Mouse (Mus musculus) intestine, embryonic 14.5 days (tissue): ENCODE measurements around the gene Tmem178b. TPM values are rescaled to one million over a fixed set of nuclear protein-coding genes. Genes with fewer than 3 reads are reported as not detected.

Source experiments
- ATAC-seq: fragments of 200-750 bp; cut with Nextera tagmentation; replicated peaks from 2 replicates; pipeline ENCODE4 v1.8.0; 2017; ENCODE audit warnings: low read depth, moderate number of reproducible peaks, moderate TSS enrichment, moderate library complexity; ENCODE audit not compliant: low FRiP score, low TSS enrichment
- DNase-seq: peaks from one replicate; pipeline ENCODE4 v3.0.0-alpha.2; 2018; ENCODE audit warnings: low spot score
- H3K27ac ChIP-seq: fragments of 300-500 bp; sonication (generic); 2 replicates; pipeline ENCODE4 v1.5.1; 2014; ENCODE audit warnings: low read depth, mild to moderate bottlenecking, control low read depth
- H3K27me3 ChIP-seq: fragments of 300-500 bp; sonication (generic); replicated peaks from 2 replicates; pipeline ENCODE4 v1.6.1; 2014; ENCODE audit warnings: low read length, control low read depth; ENCODE audit not compliant: control insufficient read depth, insufficient read depth
- H3K36me3 ChIP-seq: fragments of 300-500 bp; sonication (generic); 2 replicates; pipeline ENCODE4 v1.6.1; 2014; ENCODE audit warnings: low read length, control low read depth; ENCODE audit not compliant: control insufficient read depth, insufficient read depth
- H3K4me1 ChIP-seq: fragments of 300-500 bp; sonication (generic); replicated peaks from 2 replicates; pipeline ENCODE4 v1.6.1; 2014; ENCODE audit warnings: low read length, control low read depth, mixed read lengths; ENCODE audit not compliant: control insufficient read depth, insufficient read depth
- H3K4me2 ChIP-seq: fragments of 300-500 bp; sonication (generic); 2 replicates; pipeline ENCODE4 v1.6.1; 2014; ENCODE audit warnings: low read length
- H3K4me3 ChIP-seq: fragments of 300-500 bp; sonication (generic); 2 replicates; pipeline ENCODE4 v1.5.1; 2014; ENCODE audit warnings: low read depth, low read length, control low read depth, mixed read lengths
- H3K9ac ChIP-seq: fragments of 300-500 bp; sonication (generic); 2 replicates; pipeline ENCODE4 v1.6.1; 2014; ENCODE audit warnings: mild to moderate bottlenecking, low read length
- H3K9me3 ChIP-seq: fragments of 300-500 bp; sonication (generic); 2 replicates; pipeline ENCODE4 v1.6.1; 2016; ENCODE audit warnings: low read length, control low read depth; ENCODE audit not compliant: control insufficient read depth
- WGBS: fragments of 180-500 bp; shearing (Covaris S2); extraction: QIAGEN DNeasy Blood & Tissue Kit; methylation state at CpG from one replicate; pipeline ENCODE4 v1.1.7; 2014; 5-methylcytosine and 5-hydroxymethylcytosine counted together
- polyA plus RNA-seq: library from polyadenylated mRNA; unstranded; fragments of >200 nt; fragmentation: Nextera tagmentation; extraction: Ambion mirVana; gene quantifications from 2 replicates; pipeline ENCODE4 v1.2.1, GENCODE M21; 2014

The Tmem178b gene
- polyA plus RNA-seq, 1 experiment from 2014 or later, result 1.5 TPM

DNA sequence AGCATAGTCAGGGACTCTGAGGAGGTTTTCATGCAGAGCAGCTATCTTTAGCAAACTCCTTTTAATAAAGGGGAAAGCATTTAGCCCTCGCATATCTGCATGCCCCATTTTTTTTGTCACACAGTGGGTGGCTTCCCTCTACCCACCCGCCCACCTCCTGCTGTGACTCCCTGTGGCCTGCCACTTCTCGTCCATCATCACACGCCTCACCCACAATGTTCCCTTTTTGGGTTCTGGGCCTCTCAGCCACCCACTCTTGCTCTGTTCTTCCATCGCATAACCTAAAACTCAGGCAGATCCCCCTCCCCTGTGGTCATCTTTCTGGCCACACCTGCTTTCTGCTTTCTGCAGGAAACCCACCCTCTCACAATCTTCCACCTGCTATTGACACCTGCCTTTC lies 288.3 kb downstream of the Tmem178b start:
- H3K27me3 ChIP-seq, result no peaks in the 10 kb centered on the region
- no peak overlapping the region for H3K9ac ChIP-seq
- H3K36me3 ChIP-seq, result no peaks in the 10 kb centered on the region
- no peaks in the 10 kb centered on the region for H3K9me3 ChIP-seq
- H3K4me1 ChIP-seq, result no peaks in the 10 kb centered on the region
- DNase-seq (no peak), ATAC-seq (no peak)
- no peak overlapping the region for H3K4me2 ChIP-seq
- 82% methylated on average over 5 of the region's 5 CpGs for WGBS
- H3K4me3 ChIP-seq, result no peak overlapping the region
- H3K27ac ChIP-seq, result no peak overlapping the region

DNA sequence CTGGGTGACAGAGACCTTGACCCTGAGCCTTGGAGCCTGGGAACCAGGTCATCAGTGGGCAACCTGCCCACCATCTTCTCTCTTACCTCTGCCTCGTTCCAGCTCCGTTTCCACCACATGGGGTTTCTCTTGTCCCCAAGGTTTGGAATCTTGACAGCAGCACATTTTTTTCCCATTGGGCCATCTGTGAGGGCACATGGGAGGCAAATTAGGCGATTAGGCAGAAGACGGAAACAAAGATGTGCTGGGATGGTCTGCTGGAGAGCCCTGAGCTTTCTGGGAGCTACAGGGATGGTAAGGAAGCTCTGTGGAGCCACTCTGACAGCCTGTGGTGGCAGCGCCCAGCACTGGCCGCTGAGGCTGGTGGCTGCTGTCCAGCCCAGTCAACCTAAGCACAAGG lies 300.5 kb downstream of the Tmem178b start:
- Histone ChIP-seq H3K9me3 (no peaks in the 10 kb centered on the region), H3K36me3 (no peaks in the 10 kb centered on the region), H3K27me3 (no peaks in the 10 kb centered on the region), H3K4me3 (no peak overlapping the region), H3K9ac (no peak overlapping the region), H3K27ac (no peak overlapping the region), H3K4me2 (no peak overlapping the region), H3K4me1 (no peaks in the 10 kb centered on the region)
- ATAC-seq, result no peak
- 71% methylated on average over 6 of the region's 6 CpGs for whole genome bisulfite sequencing
- no peak for DNase-seq

DNA sequence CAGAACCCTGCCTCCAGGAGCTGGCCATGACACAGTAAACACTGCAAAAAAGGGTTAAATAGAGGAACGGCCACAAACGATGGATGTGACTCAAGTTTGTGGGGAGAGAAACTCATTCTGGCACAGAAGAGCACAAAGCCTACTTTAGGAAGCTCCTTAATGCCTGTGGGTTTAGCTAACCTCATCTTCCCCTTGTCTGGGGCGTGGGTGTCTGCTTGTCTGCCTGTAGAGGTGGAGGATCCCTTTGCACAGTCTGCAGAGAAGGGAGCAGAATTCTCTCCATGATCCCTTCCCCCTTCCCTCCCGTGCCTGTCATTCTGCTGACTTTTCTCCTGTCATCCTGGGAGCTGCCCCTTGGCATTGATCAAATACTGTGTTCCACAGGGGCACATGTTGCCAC lies 304.8 kb downstream of the Tmem178b start:
- Histone ChIP-seq H3K36me3 (no peaks in the 10 kb centered on the region), H3K9me3 (no peaks in the 10 kb centered on the region), H3K9ac (no peak overlapping the region), H3K4me2 (no peak overlapping the region), H3K4me3 (no peak overlapping the region), H3K27me3 (no peaks in the 10 kb centered on the region), H3K4me1 (no peaks in the 10 kb centered on the region), H3K27ac (no peak overlapping the region)
- ATAC-seq (no peak), DNase-seq (no peak)
- WGBS, result 54% methylated on average over 4 of the region's 4 CpGs

DNA sequence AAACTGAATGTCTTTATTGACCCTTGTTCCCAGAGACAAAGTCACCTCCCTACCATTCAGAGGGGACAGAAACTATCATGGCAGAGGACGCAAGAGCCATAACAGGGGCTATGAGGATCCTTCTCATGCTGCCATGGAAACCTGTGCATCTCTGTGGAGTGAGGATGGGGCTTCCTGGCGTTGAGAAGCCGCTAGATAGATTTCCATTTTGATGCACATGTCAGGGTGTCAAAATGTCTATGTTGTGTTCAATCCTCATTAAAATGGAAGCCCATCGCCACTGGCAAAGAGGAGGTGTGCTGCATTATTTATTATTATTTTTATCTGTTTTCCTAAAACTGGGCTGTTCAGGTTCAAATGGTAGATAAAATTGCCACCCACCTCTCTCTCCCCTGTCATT lies 307.5 kb downstream of the Tmem178b start:
- Histone ChIP-seq H3K9ac (no peak overlapping the region), H3K36me3 (no peaks in the 10 kb centered on the region), H3K27ac (no peak overlapping the region), H3K4me1 (no peaks in the 10 kb centered on the region), H3K4me2 (no peak overlapping the region), H3K9me3 (no peaks in the 10 kb centered on the region), H3K27me3 (no peaks in the 10 kb centered on the region), H3K4me3 (no peak overlapping the region)
- DNase-seq (no peak), ATAC-seq (no peak)
- 87% methylated on average over 4 of the region's 4 CpGs for WGBS

DNA sequence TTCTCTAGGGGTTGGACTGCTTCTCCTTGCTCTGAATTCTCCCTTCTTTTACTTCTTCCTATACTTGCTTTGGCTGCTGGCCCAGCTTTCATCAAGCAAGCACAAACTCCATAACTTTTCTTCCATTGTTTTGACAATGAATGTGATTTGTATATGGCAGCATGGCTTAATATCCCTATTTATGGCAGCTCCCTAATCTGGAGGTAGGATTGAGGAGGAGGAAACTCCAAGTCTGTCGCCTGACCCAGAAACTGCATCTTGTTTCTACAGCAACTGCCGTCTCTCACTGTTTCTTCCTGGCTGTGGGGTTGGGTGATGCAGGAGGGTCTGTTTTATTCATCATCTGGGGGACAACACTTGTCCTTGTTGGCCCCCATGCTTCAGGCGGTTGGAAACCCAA lies 327.6 kb downstream of the Tmem178b start:
- H3K9me3 ChIP-seq, result no peaks in the 10 kb centered on the region
- no peak overlapping the region for H3K4me2 ChIP-seq
- no peaks in the 10 kb centered on the region for H3K27me3 ChIP-seq
- H3K4me1 ChIP-seq, result no peaks in the 10 kb centered on the region
- no peaks in the 10 kb centered on the region for H3K36me3 ChIP-seq
- no peak overlapping the region for H3K9ac ChIP-seq
- WGBS, result 42% methylated on average over 3 of the region's 3 CpGs
- no peak for DNase-seq
- ATAC-seq, result no peak
- no peak overlapping the region for H3K4me3 ChIP-seq
- H3K27ac ChIP-seq, result no peak overlapping the region

DNA sequence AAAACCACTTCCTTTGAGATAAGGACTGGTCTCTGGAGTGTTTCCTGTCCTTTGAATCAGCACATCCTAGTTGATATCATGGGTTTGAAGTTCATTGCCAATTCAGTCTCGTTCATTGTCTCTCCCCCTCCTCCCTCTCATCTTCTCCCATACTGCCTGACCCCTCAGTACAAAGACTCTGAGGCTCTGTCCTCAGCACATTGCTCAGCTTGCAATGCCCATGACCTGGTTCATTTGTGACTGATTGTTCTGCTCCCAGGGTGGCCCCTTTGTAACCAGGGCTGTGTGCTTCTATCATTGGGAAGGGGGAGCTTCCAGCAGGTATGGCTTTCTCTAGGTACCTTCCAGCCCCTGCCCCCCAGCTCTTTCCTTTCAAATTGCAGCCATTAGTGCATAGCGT lies 329.5 kb downstream of the Tmem178b start:
- Histone ChIP-seq H3K4me1 (no peaks in the 10 kb centered on the region), H3K9me3 (no peaks in the 10 kb centered on the region), H3K9ac (no peak overlapping the region), H3K27ac (no peak overlapping the region), H3K4me2 (no peak overlapping the region), H3K4me3 (no peak overlapping the region), H3K36me3 (no peaks in the 10 kb centered on the region), H3K27me3 (no peaks in the 10 kb centered on the region)
- ATAC-seq (no peak), DNase-seq (no peak)
- 81% methylated on average over 2 of the region's 2 CpGs for WGBS

DNA sequence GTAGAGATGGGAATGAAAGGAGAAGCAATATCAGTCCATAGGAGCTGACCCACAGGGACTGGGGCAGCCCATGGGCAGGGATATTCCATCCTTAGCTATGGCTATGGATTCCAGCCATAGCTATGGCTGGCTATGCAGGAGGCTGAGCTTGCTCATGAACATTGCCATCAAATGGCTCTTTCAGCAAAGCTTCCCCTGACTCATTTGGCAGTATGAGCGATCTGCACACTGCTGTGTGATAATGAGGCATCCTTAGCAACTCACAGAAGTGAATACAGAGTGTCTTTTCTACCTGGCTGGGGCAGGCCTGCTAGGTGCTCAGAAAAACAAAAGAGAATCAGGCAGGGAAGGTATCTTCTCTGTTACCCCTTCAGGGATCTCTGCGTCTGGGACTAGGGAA lies 332.3 kb downstream of the Tmem178b start:
- no peaks in the 10 kb centered on the region for H3K9me3 ChIP-seq
- DNase-seq (no peak), ATAC-seq (no peak)
- H3K36me3 ChIP-seq, result no peaks in the 10 kb centered on the region
- H3K4me2 ChIP-seq, result no peak overlapping the region
- H3K4me1 ChIP-seq, result no peaks in the 10 kb centered on the region
- H3K9ac ChIP-seq, result no peak overlapping the region
- WGBS, result 74% methylated on average over 2 of the region's 2 CpGs
- no peak overlapping the region for H3K4me3 ChIP-seq
- H3K27me3 ChIP-seq, result no peaks in the 10 kb centered on the region
- no peak overlapping the region for H3K27ac ChIP-seq

DNA sequence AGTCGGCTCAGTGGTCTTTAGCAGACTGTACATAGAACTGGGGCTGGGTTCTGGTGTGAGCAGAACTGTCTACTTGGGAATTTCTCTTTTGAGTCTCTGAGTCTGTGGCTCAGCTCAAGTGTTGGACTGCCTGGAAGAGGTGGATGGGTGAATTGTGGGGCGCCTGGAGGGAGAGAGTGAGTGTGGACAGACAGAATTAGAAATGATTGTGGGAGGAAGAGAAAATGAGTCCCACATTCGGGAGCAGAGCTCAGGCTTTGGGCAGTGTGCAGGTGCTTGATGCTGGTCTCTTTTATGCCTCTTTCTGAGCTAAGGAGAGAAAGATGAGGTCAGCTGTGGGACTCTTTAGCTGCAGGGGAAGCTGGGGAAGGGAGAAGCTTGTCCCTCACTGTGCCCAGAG lies 334.9 kb downstream of the Tmem178b start:
- WGBS, result 80% methylated on average over 3 of the region's 3 CpGs
- no peak overlapping the region for H3K4me2 ChIP-seq

DNA sequence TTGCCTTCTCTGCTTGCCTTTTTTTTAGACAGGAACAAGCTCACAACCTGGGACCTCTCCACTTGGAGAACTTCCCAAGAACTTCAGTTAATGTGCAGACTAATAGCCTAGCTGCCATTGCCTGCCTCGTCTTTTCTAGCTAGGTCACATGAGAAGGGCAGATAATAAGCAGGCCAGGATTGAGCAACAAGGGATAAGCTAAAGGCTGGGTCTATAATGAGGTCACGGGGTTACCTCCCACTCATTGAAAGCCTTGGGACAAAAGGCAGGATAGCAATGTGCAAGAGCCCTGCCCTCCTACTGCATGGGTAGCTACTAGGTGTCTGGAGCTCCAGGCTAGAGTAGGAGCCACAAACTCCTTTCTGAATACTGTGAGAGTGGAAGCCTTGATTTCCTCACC lies 336.1 kb downstream of the Tmem178b start:
- DNase-seq (no peak), ATAC-seq (no peak)
- H3K9ac ChIP-seq, result no peak overlapping the region
- no peak overlapping the region for H3K4me3 ChIP-seq
- 50% methylated on average over 2 of the region's 2 CpGs for WGBS
- H3K27ac ChIP-seq, result no peak overlapping the region
- H3K36me3 ChIP-seq, result no peaks in the 10 kb centered on the region
- no peaks in the 10 kb centered on the region for H3K27me3 ChIP-seq
- no peaks in the 10 kb centered on the region for H3K9me3 ChIP-seq
- no peak overlapping the region for H3K4me2 ChIP-seq
- H3K4me1 ChIP-seq, result no peaks in the 10 kb centered on the region

More for the DNA sequence above, 334.9 kb downstream of the Tmem178b start:
- H3K9ac ChIP-seq, result no peak overlapping the region
- no peak for DNase-seq
- H3K27me3 ChIP-seq, result no peaks in the 10 kb centered on the region
- H3K27ac ChIP-seq, result no peak overlapping the region
- no peaks in the 10 kb centered on the region for H3K36me3 ChIP-seq
- H3K4me3 ChIP-seq, result no peak overlapping the region
- no peaks in the 10 kb centered on the region for H3K4me1 ChIP-seq
- no peaks in the 10 kb centered on the region for H3K9me3 ChIP-seq
- ATAC-seq, result no peak
